Mouse (Mus musculus) lung, postnatal 14 days (tissue): ENCODE data around the gene Rapgef5.
"Not testable (repeated sequence)": the region's sequence is repeated elsewhere in the genome, so short reads cannot be mapped to it uniquely, and the experiment has no call there.

Source experiments
- DNase-seq: peaks from one replicate; pipeline ENCODE4 v3.0.0; 2021

Gene Rapgef5

DNA sequence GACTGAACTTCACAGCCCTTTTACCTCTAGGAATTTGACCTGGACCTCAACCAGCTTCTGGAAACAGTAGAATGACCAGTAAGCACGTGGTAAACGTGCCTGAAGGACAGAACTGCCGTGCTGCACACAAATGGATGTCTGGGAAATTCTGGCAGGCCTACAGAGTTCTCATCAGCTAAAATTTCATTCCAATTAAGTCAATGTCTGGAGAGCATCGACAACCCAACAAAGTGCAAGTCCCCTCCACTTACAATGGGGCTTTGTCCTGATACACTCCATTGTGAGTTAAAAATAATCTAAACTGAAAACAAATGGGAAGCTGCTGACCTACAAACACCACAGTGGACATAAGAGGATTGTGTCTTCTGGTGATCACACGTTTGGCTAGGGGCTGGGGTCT is 260.6 kb downstream of the Rapgef5 start:
- DNase-seq, result no peak

GRCm38 (mm10) chr12:117781360-117781759 is 265.1 kb downstream of the Rapgef5 start:
- DNase-seq, result no peak

DNA sequence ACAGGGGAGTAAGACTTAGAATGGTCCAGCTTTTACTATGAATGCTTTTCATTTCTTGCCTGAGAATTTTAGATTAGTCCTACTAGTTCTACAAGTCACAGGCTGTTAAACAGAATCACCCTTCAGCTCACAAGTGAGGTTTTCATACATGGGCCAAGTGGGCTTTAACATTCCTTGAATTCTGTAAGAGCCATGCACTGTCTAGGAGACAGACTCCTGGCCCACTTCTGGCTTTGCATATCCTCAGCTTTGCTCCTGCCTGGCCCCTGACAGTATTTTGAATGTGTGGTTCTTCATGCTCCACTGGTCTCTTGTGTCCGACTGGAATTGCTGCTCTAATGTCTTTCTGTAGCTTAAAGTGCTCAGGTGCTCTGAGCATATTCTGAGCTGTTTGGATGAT is 267.1 kb downstream of the Rapgef5 start:
- no peak for DNase-seq

GRCm38 (mm10) chr12:117786621-117787020 is 270.3 kb downstream of the Rapgef5 start:
- no peak for DNase-seq

DNA sequence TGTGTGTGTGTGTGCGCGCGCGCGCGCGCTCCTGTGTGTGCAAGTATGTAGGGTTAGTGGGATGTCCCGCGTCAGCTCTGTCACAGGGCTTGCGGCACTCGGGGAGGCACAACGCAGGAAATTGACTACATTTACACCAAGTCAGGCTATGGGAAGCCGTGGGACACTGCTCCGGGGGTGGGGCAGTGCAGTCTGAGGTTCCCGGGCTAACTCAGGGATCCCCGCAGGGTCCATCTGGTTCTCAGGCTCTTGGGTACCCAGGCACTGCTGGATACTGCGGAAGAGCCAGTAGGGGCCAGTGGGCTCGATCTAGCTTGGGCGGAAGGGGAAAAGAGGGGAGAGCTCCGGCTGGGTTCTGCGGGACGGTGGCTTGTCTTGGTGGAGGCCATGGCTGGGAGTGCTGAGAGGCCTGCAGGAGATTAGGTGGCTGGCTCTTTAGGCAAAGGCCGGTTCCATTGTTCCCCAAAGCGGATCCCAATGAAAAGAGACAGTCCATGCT is 272.3 kb downstream of the Rapgef5 start:
- DNase-seq, result no peak

DNA sequence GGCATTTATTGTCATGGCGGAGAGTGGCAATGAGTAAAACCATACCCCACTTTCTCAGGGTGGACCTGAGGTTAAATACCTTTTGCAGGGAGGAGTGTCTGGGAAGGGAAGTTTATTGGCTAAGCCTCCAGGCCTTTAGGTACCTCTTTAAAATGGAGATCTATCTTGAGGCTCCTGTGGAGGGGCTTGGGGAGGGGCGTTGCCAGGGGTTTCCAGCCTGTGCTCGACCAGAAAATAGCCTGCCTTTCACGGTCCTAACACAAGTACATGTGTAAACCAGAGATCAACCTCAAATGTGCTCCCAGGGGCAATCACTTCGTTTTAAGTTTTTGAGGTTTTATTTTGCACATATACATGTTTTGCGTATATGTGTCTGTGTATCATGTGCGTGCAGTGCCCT is 272.7 kb downstream of the Rapgef5 start:
- no peak for DNase-seq

GRCm38 (mm10) chr12:117795303-117795702 is 279.0 kb downstream of the Rapgef5 start:
- DNase-seq, result no peak

GRCm38 (mm10) chr12:117803989-117804388 is 287.7 kb downstream of the Rapgef5 start, which contains the start of gene Cdca7l:
TSS of gene Cdca7l (plus strand) at chr12:117804289.
- DNase-seq, result not testable (repeated sequence)

DNA sequence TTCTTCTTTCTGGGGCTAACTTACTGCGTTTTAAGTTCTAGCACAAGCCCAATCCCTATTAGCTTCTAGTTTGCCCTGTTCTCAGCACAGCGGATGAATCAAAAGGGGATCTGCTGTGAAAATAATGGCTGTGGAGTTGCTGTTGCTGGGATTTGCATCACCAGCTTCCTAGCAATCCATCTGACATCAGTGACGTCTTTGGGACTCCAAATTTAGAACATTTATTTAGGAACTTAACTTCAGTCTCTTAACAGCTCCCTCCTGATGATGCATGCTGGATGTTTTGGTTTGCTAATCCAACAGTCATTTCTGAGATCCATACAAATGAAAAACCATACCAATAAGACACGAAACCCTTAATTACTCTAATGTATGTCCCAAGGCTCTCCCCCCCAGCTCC is 289.3 kb downstream of the Rapgef5 start:
- no peak for DNase-seq

DNA sequence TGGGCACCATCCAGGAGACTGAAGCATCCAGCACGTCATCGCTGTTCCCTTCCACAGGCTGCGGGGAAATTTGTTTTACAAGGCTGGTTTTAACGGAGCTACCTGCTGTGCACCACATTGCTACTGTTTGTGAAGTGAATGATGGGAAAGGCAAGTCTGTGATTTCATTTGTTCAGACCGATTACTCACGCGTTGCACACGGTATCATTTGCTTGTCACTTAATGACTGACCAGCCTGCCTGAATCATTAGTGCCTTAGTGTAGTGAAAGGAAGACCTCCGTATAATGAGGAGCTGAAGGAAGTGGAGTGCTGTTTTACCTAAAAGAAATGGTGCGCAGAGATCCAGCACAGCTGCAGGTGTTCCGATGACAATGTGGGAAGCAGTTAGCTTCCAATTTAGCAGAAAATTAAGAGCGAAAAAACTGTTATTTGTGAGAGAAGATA is 289.8 kb downstream of the Rapgef5 start:
- no peak for DNase-seq

DNA sequence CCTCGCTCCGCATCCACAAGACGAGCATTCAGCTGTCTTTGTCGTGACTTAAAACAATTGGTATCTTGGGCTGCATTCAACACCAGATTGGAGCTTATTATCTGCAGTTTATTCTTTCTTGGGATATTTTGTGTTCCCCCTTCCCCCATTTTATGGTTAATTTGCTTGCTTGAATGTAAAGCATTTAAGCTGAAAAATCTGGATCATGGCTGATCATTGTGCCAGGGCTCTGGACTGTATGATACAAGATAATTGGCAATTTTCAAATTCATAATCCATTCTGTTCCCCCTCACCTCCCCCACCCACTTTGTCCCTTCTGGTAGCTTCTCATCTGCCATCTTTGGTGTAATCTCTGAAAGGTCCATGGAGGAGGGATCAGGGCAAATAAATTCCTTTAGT is 290.2 kb downstream of the Rapgef5 start:
- no peak for DNase-seq

DNA sequence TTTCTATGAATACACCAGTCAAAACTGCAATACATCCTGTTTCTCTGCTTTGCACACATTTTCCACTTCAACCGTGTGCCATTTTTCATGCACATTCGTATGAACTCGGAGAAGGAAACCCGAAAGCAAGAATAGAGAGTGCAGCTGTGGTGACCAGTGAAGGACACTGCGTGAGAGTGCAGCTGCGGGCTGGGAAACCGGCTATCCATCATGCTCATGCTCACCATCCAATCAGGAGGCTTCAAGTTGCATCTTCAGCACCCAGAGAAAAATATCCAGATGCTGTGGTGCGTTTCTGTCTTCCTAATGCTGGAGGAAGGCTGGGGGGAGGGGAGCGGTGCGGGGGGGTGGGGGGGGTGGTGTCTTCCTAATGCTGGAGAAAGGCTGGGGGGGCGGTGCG is 291.4 kb downstream of the Rapgef5 start:
- DNase-seq, result no peak

- no peak for DNase-seq
Observed at GRCm38 (mm10) chr12:117808355-117809326, 292.4 kb downstream of the Rapgef5 start.
